Mouse (Mus musculus) ES-E14 (cell line): ENCODE data around the gene Atp4b. TPM values are rescaled to one million over a fixed set of nuclear protein-coding genes. Genes with fewer than 3 reads are reported as not detected.
A peak's percentile ranks its signal among the peaks of the same experiment; 100 is the strongest.

Source experiments
- DNase-seq: peaks from one replicate; pipeline ENCODE4 v3.0.0-alpha.2; 2013; ENCODE audit warnings: low read depth, low spot score
- H3K27ac ChIP-seq: 2 replicates; pipeline ENCODE4 v1.5.1; 2012; ENCODE audit warnings: low read depth, mild to moderate bottlenecking, low read length, moderate library complexity, mixed read lengths; ENCODE audit not compliant: poor library complexity, insufficient read depth, severe bottlenecking
- H3K36me3 ChIP-seq: 2 replicates; pipeline ENCODE4 v1.6.1; 2012; ENCODE audit warnings: mild to moderate bottlenecking, low read length, moderate library complexity, mixed read lengths; ENCODE audit not compliant: control insufficient read depth, poor library complexity, insufficient read depth, severe bottlenecking
- H3K4me1 ChIP-seq, 2 experiments: fragments of 150-350 bp in 1 of 2; sonication (generic) in 1 of 2; 2 replicates each; pipeline ENCODE4 v1.6.1; 2012; ENCODE audit warnings: low read length in 2 of 2, mild to moderate bottlenecking in 1 of 2, mixed read lengths in 1 of 2; ENCODE audit not compliant: control insufficient read depth in 2 of 2, insufficient read depth in 2 of 2, poor library complexity in 1 of 2
- H3K4me3 ChIP-seq, 2 experiments: fragments of 150-350 bp in 1 of 2; sonication (generic) in 1 of 2; 2 replicates each; pipeline ENCODE4 v1.5.1; 2012; ENCODE audit warnings: low read length in 2 of 2, low read depth in 1 of 2, mild to moderate bottlenecking in 1 of 2, mixed read lengths in 1 of 2; ENCODE audit not compliant: insufficient read depth in 1 of 2, poor library complexity in 1 of 2, severe bottlenecking in 1 of 2
- H3K9ac ChIP-seq: 2 replicates; pipeline ENCODE4 v1.6.1; 2012; ENCODE audit warnings: low read depth, mild to moderate bottlenecking, low read length, mixed read lengths; ENCODE audit not compliant: poor library complexity, insufficient read depth, severe bottlenecking
- H3K9me3 ChIP-seq: fragments of 150-350 bp; sonication (generic); 2 replicates; pipeline ENCODE4 v1.6.1; 2012; ENCODE audit warnings: low read depth, mild to moderate bottlenecking, low read length; ENCODE audit not compliant: control insufficient read depth, insufficient read depth
- CHD2 ChIP-seq: IDR thresholded peaks from 2 replicates; pipeline ENCODE4 v1.6.1; 2014; ENCODE audit warnings: mild to moderate bottlenecking, low read depth, low read length, inconsistent platforms
- HCFC1 ChIP-seq: IDR thresholded peaks from 2 replicates; pipeline ENCODE4 v1.6.1; 2012; ENCODE audit warnings: low read length, inconsistent platforms, borderline replicate concordance; ENCODE audit not compliant: insufficient read depth
- MAFK ChIP-seq: IDR thresholded peaks from 2 replicates; pipeline ENCODE4 v1.6.1; 2014; ENCODE audit warnings: mild to moderate bottlenecking, low read depth, low read length, inconsistent platforms; ENCODE audit not compliant: insufficient read depth
- ZC3H11A ChIP-seq: IDR thresholded peaks from 2 replicates; pipeline ENCODE4 v1.6.1; 2012; ENCODE audit warnings: low read depth, mild to moderate bottlenecking, inconsistent platforms, low read length, borderline replicate concordance
- ZNF384 ChIP-seq: IDR thresholded peaks from 2 replicates; pipeline ENCODE4 v1.6.1; 2012; ENCODE audit warnings: low read depth, low read length, inconsistent platforms
- in situ Hi-C, 2 experiments: fragments of 600-800 bp; cut with MboI; formaldehyde crosslinking; loops; one replicate each; pipeline ENCODE4 v1.15.1; 2025; ENCODE audit warnings: low sequenced_read_pairs in 2 of 2, inconsistent platforms in 1 of 2; ENCODE audit not compliant: unreplicated experiment in 2 of 2
- total RNA-seq: library from RNA; depleted of rRNA; stranded (reverse); fragments of 300-350 nt; gene quantifications from 2 replicates; pipeline ENCODE4 v1.2.3, GENCODE M21; 2012

The Atp4b gene
- total RNA-seq, 1 experiment, result not detected

DNA sequence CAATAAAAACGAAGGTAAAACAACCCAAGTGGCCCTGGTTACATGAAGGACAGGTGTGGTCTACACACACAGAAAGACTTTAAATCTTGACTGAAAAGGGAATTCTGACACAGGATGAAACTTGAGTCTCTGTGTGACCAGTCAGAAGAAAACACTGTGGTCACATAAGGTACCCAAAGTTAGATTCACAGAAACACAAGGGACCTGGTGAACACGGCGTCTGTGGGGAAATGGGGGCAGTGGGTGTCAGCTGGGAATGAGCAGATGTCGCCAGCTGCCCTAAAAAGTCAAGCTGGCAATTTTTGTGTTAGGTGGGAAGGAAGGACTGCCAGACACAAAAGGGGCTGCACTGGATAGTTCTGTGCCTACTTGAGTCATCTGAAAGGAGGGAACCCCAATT lies 13.6 kb downstream of the Atp4b start:
- H3K9me3 ChIP-seq, result no peaks in the 10 kb centered on the region
- no peak overlapping the region for H3K9ac ChIP-seq
- peaks cover 14% of the 10 kb centered on the region for H3K36me3 ChIP-seq
- no peak for TF ChIP-seq ZNF384
- no peak for TF ChIP-seq ZC3H11A
- TF ChIP-seq MAFK, result no peak
- no peak for TF ChIP-seq HCFC1
- TF ChIP-seq CHD2, result no peak
- H3K27ac ChIP-seq, result no peak overlapping the region
- H3K4me1 ChIP-seq, result no peaks in the 10 kb centered on the region
- no peak for DNase-seq
- H3K4me3 ChIP-seq, result no peak overlapping the region
- in situ Hi-C loops, result no loop called here

DNA sequence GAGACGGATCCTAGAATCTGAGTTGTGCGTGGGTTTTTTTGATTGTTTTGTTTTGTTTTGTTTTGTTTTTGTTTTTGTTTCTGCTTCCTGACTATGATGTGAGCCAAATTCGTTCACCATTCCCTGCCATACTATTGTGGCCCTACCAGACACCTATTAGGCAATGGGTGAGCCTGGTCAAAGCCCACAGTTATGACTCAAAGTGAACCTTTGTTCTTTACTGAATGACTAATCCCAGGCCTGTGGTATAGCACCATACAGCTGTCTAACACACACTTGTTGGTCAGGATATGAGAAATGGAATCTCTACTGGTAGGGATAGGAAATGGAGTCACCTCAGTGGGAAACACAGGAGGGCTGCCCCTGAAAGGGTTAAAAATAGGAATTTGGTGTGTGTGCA lies 14.1 kb downstream of the Atp4b start:
- Histone ChIP-seq H3K9ac (no peak overlapping the region), H3K4me3 (no peak overlapping the region), H3K27ac (no peak overlapping the region), H3K9me3 (no peaks in the 10 kb centered on the region), H3K4me1 (no peaks in the 10 kb centered on the region), H3K36me3 (peaks cover 15% of the 10 kb centered on the region)
- DNase-seq, result no peak
- in situ Hi-C loops, result no loop called here
- TF ChIP-seq ZC3H11A (no peak), MAFK (no peak), HCFC1 (no peak), ZNF384 (no peak), CHD2 (no peak)

DNA sequence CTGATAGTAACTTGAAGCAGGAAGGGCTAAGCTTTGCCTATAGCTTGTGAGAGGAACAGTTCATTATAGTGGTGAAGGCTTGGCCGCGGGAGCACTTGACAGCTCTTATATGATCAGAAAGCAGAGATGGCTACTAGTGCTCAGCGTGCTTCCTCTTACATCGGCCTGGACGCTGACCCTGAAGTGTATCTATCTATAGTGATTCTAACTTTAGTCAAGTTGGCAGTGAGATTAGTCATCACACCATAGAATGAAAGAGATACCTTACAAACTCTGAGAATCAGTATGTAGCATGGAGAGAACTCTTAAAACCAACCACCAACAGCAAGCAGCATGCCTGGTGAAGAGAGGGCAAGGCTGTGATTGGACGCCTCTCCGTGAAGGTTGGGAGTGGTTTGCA lies 15.0 kb downstream of the Atp4b start:
- TF ChIP-seq ZNF384 (no peak), ZC3H11A (no peak), CHD2 (no peak), HCFC1 (no peak), MAFK (no peak)
- no peaks in the 10 kb centered on the region for H3K9me3 ChIP-seq
- H3K27ac ChIP-seq, result no peak overlapping the region
- H3K9ac ChIP-seq, result no peak overlapping the region
- peaks cover 20% of the 10 kb centered on the region for H3K36me3 ChIP-seq
- in situ Hi-C loops, result no loop called here
- no peak for DNase-seq
- no peaks in the 10 kb centered on the region for H3K4me1 ChIP-seq
- H3K4me3 ChIP-seq, result no peak overlapping the region

DNA sequence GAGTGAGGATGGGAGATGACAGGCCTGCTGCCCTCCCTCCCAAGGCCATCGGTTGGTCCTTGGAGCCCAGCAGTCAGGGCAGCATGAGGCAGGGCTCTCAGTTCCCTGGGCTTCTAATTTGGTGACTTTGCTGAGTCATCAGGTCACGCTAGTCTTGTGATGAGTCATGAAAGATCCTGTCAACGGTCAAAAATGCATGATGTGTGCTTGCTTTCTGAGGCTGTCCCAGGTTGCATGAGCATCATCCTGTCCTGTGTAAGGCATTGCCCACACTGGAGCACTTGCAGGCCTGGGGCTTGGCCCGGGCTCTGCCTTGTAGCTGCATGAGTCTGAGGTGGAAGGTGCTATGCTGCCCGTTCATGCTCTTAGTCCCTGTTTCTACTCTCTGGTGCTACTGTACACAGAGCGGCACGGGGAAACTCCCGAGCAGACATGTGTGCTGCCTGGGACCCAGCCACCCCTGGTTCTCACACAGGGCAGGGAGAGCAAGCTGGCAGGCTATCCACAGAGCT lies 23.4 kb downstream of the Atp4b start:
- Histone ChIP-seq H3K9ac (no peak overlapping the region), H3K4me1 (no peaks in the 10 kb centered on the region), H3K27ac (no peak overlapping the region), H3K9me3 (no peaks in the 10 kb centered on the region), H3K36me3 (peaks cover 78% of the 10 kb centered on the region), H3K4me3 (no peak overlapping the region)
- in situ Hi-C loops, result no loop called here
- peak; percentile 82 for TF ChIP-seq MAFK
- no peak for TF ChIP-seq ZNF384
- TF ChIP-seq CHD2, result no peak
- DNase-seq, result no peak

DNA sequence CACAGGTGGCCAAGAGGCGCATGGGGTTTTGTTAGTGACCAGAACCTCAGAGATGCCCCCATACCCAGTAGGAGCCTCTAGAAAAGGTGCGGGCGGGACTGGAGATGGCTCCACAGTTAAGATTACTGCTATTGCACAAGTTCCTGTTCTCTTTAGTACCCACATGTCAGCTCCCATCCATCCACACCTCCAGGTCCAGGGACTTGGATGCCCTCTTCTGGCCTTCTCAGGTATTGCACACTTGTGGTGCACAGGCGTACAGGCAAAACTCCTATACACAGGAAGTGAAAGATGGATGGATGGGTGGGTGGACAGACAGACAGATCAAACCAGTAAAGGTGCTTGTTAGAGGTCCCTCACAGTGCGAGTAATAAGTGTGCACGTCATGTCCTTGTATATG lies 34.8 kb downstream of the Atp4b start:
- TF ChIP-seq MAFK (no peak), HCFC1 (no peak), ZNF384 (no peak), ZC3H11A (no peak), CHD2 (no peak)
- in situ Hi-C loops, result no loop called here

More for the DNA sequence above, 34.8 kb downstream of the Atp4b start:
- Histone ChIP-seq H3K36me3 (peaks cover 73% of the 10 kb centered on the region), H3K4me1 (no peaks in the 10 kb centered on the region; a peak in 1 of 4 replicates), H3K9ac (no peak overlapping the region), H3K4me3 (no peak overlapping the region), H3K9me3 (no peaks in the 10 kb centered on the region), H3K27ac (no peak overlapping the region)
- DNase-seq, result peak; percentile 65
